Mouse (Mus musculus) stomach, postnatal 0 days (tissue): Measurements from ENCODE around the gene Apba2. TPM values are rescaled to one million over a fixed set of nuclear protein-coding genes. Genes with fewer than 3 reads are reported as not detected.

ENCODE experiments used
- ATAC-seq: fragments of 200-750 bp; cut with Nextera tagmentation; 2 replicates; pipeline ENCODE4 v1.8.0; 2017; ENCODE audit not compliant: low FRiP score, low TSS enrichment
- DNase-seq: peaks from one replicate; pipeline ENCODE4 v3.0.0-alpha.2; 2016; ENCODE audit warnings: low spot score
- H3K27ac ChIP-seq: fragments of 300-500 bp; sonication (generic); replicated peaks from 2 replicates; pipeline ENCODE4 v1.5.1; 2014; ENCODE audit warnings: mild to moderate bottlenecking, control low read depth
- H3K27me3 ChIP-seq: fragments of 300-500 bp; sonication (generic); 2 replicates; pipeline ENCODE4 v1.6.1; 2014; ENCODE audit warnings: low read length; ENCODE audit not compliant: control insufficient read depth, insufficient read depth
- H3K36me3 ChIP-seq: fragments of 300-500 bp; sonication (generic); 2 replicates; pipeline ENCODE4 v1.6.1; 2014; ENCODE audit warnings: low read length, mixed read lengths; ENCODE audit not compliant: control insufficient read depth, insufficient read depth
- H3K4me1 ChIP-seq: fragments of 300-500 bp; sonication (generic); replicated peaks from 2 replicates; pipeline ENCODE4 v1.6.1; 2014; ENCODE audit warnings: antibody characterized with exemption; ENCODE audit not compliant: control insufficient read depth, insufficient read depth
- H3K4me2 ChIP-seq: fragments of 300-500 bp; sonication (generic); replicated peaks from 2 replicates; pipeline ENCODE4 v1.6.1; 2014; ENCODE audit warnings: low read depth, mild to moderate bottlenecking, control low read depth, moderate library complexity
- H3K4me3 ChIP-seq: fragments of 300-500 bp; sonication (generic); 2 replicates; pipeline ENCODE4 v1.5.1; 2014; ENCODE audit warnings: low read depth, low read length, control low read depth
- H3K9ac ChIP-seq: fragments of 300-500 bp; sonication (generic); 2 replicates; pipeline ENCODE4 v1.6.1; 2014; ENCODE audit warnings: mild to moderate bottlenecking, low read length, control low read depth, mixed read lengths
- H3K9me3 ChIP-seq: fragments of 300-500 bp; sonication (generic); 2 replicates; pipeline ENCODE4 v1.6.1; 2016; ENCODE audit warnings: low read length; ENCODE audit not compliant: control insufficient read depth
- CTCF ChIP-seq: IDR thresholded peaks from 2 replicates; pipeline ENCODE4 v1.5.1; 2016; ENCODE audit warnings: antibody characterized with exemption, low read depth, mild to moderate bottlenecking, moderate library complexity
- EP300 ChIP-seq: optimal IDR thresholded peaks from 2 replicates; pipeline ENCODE3; 2016; ENCODE audit warnings: antibody characterized with exemption
- whole genome bisulfite sequencing: fragments of 180-500 bp; shearing (Covaris S2); extraction: QIAGEN DNeasy Blood & Tissue Kit; methylation state at CpG from one replicate; pipeline ENCODE4 v1.1.7; 2014; 5-methylcytosine and 5-hydroxymethylcytosine counted together
- polyA plus RNA-seq: library from polyadenylated mRNA; unstranded; fragments of >200 nt; fragmentation: Nextera tagmentation; extraction: Ambion mirVana; gene quantifications from 2 replicates; pipeline ENCODE4 v1.2.1, GENCODE M21; 2015

Gene Apba2
- polyA plus RNA-seq, result 2.6 and 3.4 TPM in 2 replicates

- H3K27me3 ChIP-seq, result peaks cover 3% of the 10 kb centered on the region; the same call in 1 of the 2 replicates
- peak within 1 kb of the TSS; percentile 82 for H3K4me2 ChIP-seq
- ATAC-seq, result peak; percentile 75
- TF ChIP-seq CTCF, result peak; percentile 69
- no peak for TF ChIP-seq EP300
- DNase-seq, result peak; percentile 63
- H3K4me1 ChIP-seq, result no peaks in the 10 kb centered on the region
- H3K9me3 ChIP-seq, result no peaks in the 10 kb centered on the region
- WGBS, result 1% methylated on average over 80 of the region's 96 CpGs
- no peak within 1 kb of the TSS for H3K27ac ChIP-seq
- H3K36me3 ChIP-seq, result no peaks in the 10 kb centered on the region
- H3K4me3 ChIP-seq, result peak within 1 kb of the TSS; percentile 45
- peak within 1 kb of the TSS; percentile 31 for H3K9ac ChIP-seq
Measured at GRCm38 (mm10) chr7:64501536-64502270, at the start of gene Apba2. Gene Apba2, plus strand, starts transcription at chr7:64501706.

- H3K9me3 ChIP-seq, result no peaks in the 10 kb centered on the region
- ATAC-seq (no peak), DNase-seq (no peak)
- H3K27ac ChIP-seq, result no peak overlapping the region
- TF ChIP-seq EP300 (no peak), CTCF (no peak)
- WGBS, result 67% methylated on average over 5 of the region's 5 CpGs
- H3K4me1 ChIP-seq, result no peaks in the 10 kb centered on the region
- H3K4me2 ChIP-seq, result no peak overlapping the region
- no peak overlapping the region for H3K9ac ChIP-seq
- H3K27me3 ChIP-seq, result no peaks in the 10 kb centered on the region
- H3K4me3 ChIP-seq, result no peak overlapping the region
- no peaks in the 10 kb centered on the region for H3K36me3 ChIP-seq
Measured at GRCm38 (mm10) chr7:64451861-64452382, 49.6 kb upstream of the Apba2 start.

- 63% methylated on average over 4 of the region's 4 CpGs for WGBS
- TF ChIP-seq CTCF (no peak), EP300 (no peak)
- Histone ChIP-seq H3K27me3 (no peaks in the 10 kb centered on the region), H3K4me2 (no peak overlapping the region), H3K36me3 (no peaks in the 10 kb centered on the region), H3K4me1 (no peaks in the 10 kb centered on the region), H3K27ac (no peak overlapping the region), H3K4me3 (no peak overlapping the region), H3K9me3 (no peaks in the 10 kb centered on the region), H3K9ac (no peak overlapping the region)
- no peak for ATAC-seq
- no peak for DNase-seq
Measured at GRCm38 (mm10) chr7:64452471-64453222, 48.9 kb upstream of the Apba2 start.

- Histone ChIP-seq H3K9ac (no peak overlapping the region), H3K4me1 (no peaks in the 10 kb centered on the region), H3K27me3 (no peaks in the 10 kb centered on the region), H3K4me2 (no peak overlapping the region), H3K4me3 (no peak overlapping the region), H3K27ac (no peak overlapping the region), H3K36me3 (no peaks in the 10 kb centered on the region), H3K9me3 (no peaks in the 10 kb centered on the region)
- 76% methylated on average over 4 of the region's 4 CpGs for WGBS
- DNase-seq (no peak), ATAC-seq (no peak)
- TF ChIP-seq CTCF (no peak), EP300 (no peak)
Measured at GRCm38 (mm10) chr7:64456176-64456575, 45.3 kb upstream of the Apba2 start.

- H3K36me3 ChIP-seq, result no peaks in the 10 kb centered on the region
- H3K4me3 ChIP-seq, result no peak overlapping the region
- H3K9me3 ChIP-seq, result no peaks in the 10 kb centered on the region
- no peaks in the 10 kb centered on the region for H3K27me3 ChIP-seq
- TF ChIP-seq CTCF, result no peak
- no peak for TF ChIP-seq EP300
- DNase-seq, result no peak
- no peak for ATAC-seq
- H3K27ac ChIP-seq, result no peak overlapping the region
- H3K4me2 ChIP-seq, result no peak overlapping the region
- H3K4me1 ChIP-seq, result no peaks in the 10 kb centered on the region
- no peak overlapping the region for H3K9ac ChIP-seq
- WGBS, result 80% methylated on average over 3 of the region's 3 CpGs
Measured at GRCm38 (mm10) chr7:64456676-64457075, 44.8 kb upstream of the Apba2 start.
